Mouse (Mus musculus) intestine, embryonic 16.5 days (tissue): ENCODE results near the gene Bicral. TPM values are rescaled to one million over a fixed set of nuclear protein-coding genes. Genes with fewer than 3 reads are reported as not detected.
"Not testable (repeated sequence)": the region's sequence is repeated elsewhere in the genome, so short reads cannot be mapped to it uniquely, and the experiment has no call there.

Experiments
- ATAC-seq: fragments of 200-750 bp; cut with Nextera tagmentation; 2 replicates; pipeline ENCODE4 v1.8.0; 2017; ENCODE audit warnings: moderate TSS enrichment, moderate library complexity
- H3K27ac ChIP-seq: fragments of 300-500 bp; sonication (generic); 2 replicates; pipeline ENCODE4 v1.5.1; 2014; ENCODE audit warnings: mild to moderate bottlenecking, low read length
- H3K27me3 ChIP-seq: fragments of 300-500 bp; sonication (generic); replicated peaks from 2 replicates; pipeline ENCODE4 v1.6.1; 2014; ENCODE audit warnings: low read length, control low read depth, mixed read lengths; ENCODE audit not compliant: control insufficient read depth, insufficient read depth
- H3K36me3 ChIP-seq: fragments of 300-500 bp; sonication (generic); 2 replicates; pipeline ENCODE4 v1.6.1; 2014; ENCODE audit warnings: low read length, control low read depth; ENCODE audit not compliant: control insufficient read depth, insufficient read depth
- H3K4me1 ChIP-seq: fragments of 300-500 bp; sonication (generic); 2 replicates; pipeline ENCODE4 v1.6.1; 2014; ENCODE audit warnings: low read length, control low read depth, mixed read lengths; ENCODE audit not compliant: control insufficient read depth, insufficient read depth
- H3K4me2 ChIP-seq: fragments of 300-500 bp; sonication (generic); 2 replicates; pipeline ENCODE4 v1.6.1; 2014; ENCODE audit warnings: low read depth, low read length, control low read depth
- H3K4me3 ChIP-seq: fragments of 300-500 bp; sonication (generic); 2 replicates; pipeline ENCODE4 v1.5.1; 2014; ENCODE audit warnings: mild to moderate bottlenecking, low read length
- H3K9ac ChIP-seq: fragments of 300-500 bp; sonication (generic); 2 replicates; pipeline ENCODE4 v1.6.1; 2014; ENCODE audit warnings: low read depth, low read length
- H3K9me3 ChIP-seq: fragments of 300-500 bp; sonication (generic); 2 replicates; pipeline ENCODE4 v1.6.1; 2016; ENCODE audit warnings: low read length, control low read depth; ENCODE audit not compliant: control insufficient read depth
- WGBS: fragments of 180-500 bp; shearing (Covaris S2); extraction: QIAGEN DNeasy Blood & Tissue Kit; methylation state at CpG from one replicate; pipeline ENCODE4 v1.1.7; 2014; 5-methylcytosine and 5-hydroxymethylcytosine counted together
- polyA plus RNA-seq: library from polyadenylated mRNA; unstranded; fragments of >200 nt; fragmentation: Nextera tagmentation; extraction: Ambion mirVana; gene quantifications from 2 replicates; pipeline ENCODE4 v1.2.1, GENCODE M21; 2015

Bicral gene
- polyA plus RNA-seq, 1 experiment from 2014 or later, result 3.0 TPM

DNA sequence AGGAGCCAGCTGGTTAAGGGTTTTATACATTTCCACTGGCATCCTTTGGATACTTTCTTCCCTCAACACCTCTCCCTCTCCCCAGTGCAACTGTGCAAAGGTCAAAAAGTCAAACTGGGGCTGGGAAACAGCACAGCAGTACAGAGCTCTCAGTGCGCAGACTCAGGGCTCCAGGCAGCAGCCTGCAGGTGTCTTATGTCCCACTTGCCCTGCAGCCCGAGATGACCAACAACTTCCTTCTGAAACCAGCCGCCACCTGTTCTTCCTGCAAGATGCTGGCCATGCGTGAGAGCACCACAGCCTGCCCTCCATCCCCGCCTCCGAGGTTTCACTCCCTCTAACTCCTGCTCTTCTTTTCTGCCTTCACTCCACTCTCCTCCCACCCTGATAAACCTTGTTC lies 5.6 kb downstream of the Bicral start:
- H3K9ac ChIP-seq, result 0 out of 2 replicates have a peak overlapping the region, but pooled peaks have one; percentile 21
- ATAC-seq, result peak; percentile 12; the same call in 1 of the 2 replicates
- H3K4me2 ChIP-seq, result no peak overlapping the region
- 22% methylated on average over 6 of the region's 6 CpGs for WGBS
- H3K9me3 ChIP-seq, result no peaks in the 10 kb centered on the region
- no peak overlapping the region for H3K4me3 ChIP-seq
- no peaks in the 10 kb centered on the region for H3K36me3 ChIP-seq
- H3K4me1 ChIP-seq, result peaks cover 25% of the 10 kb centered on the region
- no peaks in the 10 kb centered on the region for H3K27me3 ChIP-seq
- H3K27ac ChIP-seq, result peak overlapping the region; percentile 41; the same call in 1 of the 2 replicates

DNA sequence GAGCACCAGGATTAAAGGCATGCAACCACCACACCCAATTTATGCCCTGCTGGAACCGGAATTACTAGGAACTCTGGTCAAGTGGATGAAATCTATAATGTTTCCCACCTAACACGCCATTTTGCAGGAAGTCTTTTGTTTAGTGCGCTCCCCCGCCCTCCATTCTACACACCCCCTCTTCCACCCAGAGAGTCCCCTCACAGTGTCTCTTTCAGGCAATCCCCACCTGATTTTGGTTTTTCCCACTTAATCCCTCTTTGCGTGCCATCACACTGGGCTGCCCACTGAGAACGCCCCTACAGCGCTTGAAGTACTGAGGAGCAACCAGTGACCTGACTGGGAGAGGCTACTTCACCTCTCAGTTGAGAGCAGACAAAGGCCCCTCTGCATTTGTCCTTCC lies 11.1 kb downstream of the Bicral start:
- Histone ChIP-seq H3K36me3 (no peaks in the 10 kb centered on the region), H3K4me1 (no peaks in the 10 kb centered on the region), H3K4me3 (no peak overlapping the region), H3K27me3 (no peaks in the 10 kb centered on the region), H3K9ac (no peak overlapping the region), H3K27ac (no peak overlapping the region), H3K4me2 (no peak overlapping the region), H3K9me3 (no peaks in the 10 kb centered on the region)
- ATAC-seq, result no peak
- WGBS, result 93% methylated on average over 7 of the region's 7 CpGs

DNA sequence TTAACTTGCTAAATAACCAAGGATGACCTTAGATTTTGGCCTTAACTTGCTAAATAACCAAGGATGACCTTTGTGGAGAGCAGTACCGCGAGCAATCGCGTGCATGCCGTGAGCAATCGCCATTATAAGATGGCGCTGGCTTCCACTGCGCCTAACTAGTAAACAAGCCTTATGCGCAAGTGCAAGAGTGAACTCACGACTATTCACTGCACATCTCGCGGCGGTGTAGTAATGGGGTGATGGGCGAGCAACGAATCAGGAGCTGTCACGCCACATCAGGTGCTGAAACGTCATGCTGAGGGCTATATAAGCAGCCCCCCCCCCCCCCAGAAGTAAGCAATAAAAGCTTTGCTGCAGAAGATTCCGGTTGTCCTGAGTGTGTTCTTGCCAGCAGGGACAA lies 11.7 kb downstream of the Bicral start:
- not testable (repeated sequence) for H3K4me3 ChIP-seq, ATAC-seq, H3K36me3 ChIP-seq, H3K4me2 ChIP-seq, H3K9me3 ChIP-seq, H3K9ac ChIP-seq, H3K27me3 ChIP-seq, H3K4me1 ChIP-seq, H3K27ac ChIP-seq
- WGBS, result 95% methylated on average over 18 of the region's 18 CpGs

DNA sequence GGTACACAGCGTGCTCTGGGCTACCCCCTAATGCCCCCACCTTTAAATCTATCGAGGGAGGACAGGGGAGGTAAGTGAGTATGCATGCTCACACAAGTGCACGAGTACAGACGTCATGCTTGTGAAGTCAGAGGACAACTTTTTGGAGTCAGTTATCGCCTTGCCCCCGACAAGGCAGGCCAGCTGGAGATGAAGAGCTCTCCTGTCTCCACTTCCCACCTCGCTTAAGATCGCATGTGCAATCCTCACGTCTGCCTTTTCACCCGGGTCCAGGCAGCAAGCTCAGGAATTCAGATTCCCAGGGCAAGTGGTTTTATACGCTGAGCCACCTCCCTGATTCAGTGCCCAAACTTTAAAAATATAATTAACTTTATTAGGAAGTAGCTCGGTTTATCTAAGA lies 13.0 kb downstream of the Bicral start:
- Histone ChIP-seq H3K4me1 (no peaks in the 10 kb centered on the region), H3K9ac (no peak overlapping the region), H3K9me3 (no peaks in the 10 kb centered on the region), H3K36me3 (no peaks in the 10 kb centered on the region), H3K27me3 (no peaks in the 10 kb centered on the region), H3K4me3 (no peak overlapping the region), H3K27ac (no peak overlapping the region), H3K4me2 (no peak overlapping the region)
- no peak for ATAC-seq
- 82% methylated on average over 12 of the region's 12 CpGs for WGBS

DNA sequence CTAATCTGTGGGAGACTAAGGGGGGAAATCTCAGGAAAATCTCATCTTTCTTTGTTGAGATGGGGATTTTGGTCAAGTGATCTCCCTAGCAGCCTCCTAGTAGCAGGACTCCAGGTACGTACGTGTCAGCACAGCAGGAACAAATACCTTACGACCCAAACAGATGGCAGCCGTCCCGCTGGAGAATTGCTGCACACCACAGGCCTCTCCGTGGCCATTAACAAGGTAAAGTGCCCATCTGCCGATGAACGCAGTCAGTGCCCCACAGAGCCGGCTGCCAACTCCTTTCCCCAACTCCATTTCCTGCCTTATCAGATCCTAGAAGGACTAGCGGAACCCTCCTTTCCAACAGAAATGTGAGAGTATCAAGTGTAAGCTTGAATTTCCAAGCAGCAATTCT lies 13.5 kb downstream of the Bicral start:
- Histone ChIP-seq H3K27ac (no peak overlapping the region), H3K4me1 (no peaks in the 10 kb centered on the region), H3K9me3 (no peaks in the 10 kb centered on the region), H3K4me2 (no peak overlapping the region), H3K27me3 (no peaks in the 10 kb centered on the region), H3K9ac (no peak overlapping the region; the same call in 1 of the 2 replicates), H3K4me3 (no peak overlapping the region), H3K36me3 (no peaks in the 10 kb centered on the region)
- no peak for ATAC-seq
- 68% methylated on average over 10 of the region's 10 CpGs for WGBS

DNA sequence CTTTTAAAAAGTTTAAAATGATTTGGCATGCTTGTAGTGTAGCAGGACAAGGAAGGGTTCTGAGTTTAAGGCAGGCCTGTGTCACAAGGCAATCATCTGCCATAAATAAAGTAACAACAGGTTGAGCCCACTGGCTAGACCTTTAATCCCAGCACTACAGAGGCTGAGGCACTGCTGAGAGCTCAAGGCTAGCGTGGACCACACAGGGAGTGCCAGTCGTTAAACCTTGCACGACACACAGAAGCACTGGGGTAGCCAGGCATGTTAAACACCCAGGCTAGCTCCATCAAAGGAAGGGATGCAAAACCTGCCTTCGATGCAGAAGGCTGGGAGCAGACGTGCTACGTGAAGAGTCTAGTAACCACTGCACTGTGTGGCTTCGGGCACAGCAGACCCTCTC lies 14.6 kb downstream of the Bicral start:
- peak; percentile 74 for ATAC-seq
- 53% methylated on average over 7 of the region's 7 CpGs for WGBS
- Histone ChIP-seq H3K36me3 (no peaks in the 10 kb centered on the region), H3K27me3 (no peaks in the 10 kb centered on the region), H3K27ac (no peak overlapping the region), H3K9ac (no peak overlapping the region), H3K4me1 (0 out of 2 replicates have a peak, but pooled peaks cover under 1% of the 10 kb centered on the region), H3K4me3 (no peak overlapping the region), H3K9me3 (no peaks in the 10 kb centered on the region), H3K4me2 (no peak overlapping the region)

DNA sequence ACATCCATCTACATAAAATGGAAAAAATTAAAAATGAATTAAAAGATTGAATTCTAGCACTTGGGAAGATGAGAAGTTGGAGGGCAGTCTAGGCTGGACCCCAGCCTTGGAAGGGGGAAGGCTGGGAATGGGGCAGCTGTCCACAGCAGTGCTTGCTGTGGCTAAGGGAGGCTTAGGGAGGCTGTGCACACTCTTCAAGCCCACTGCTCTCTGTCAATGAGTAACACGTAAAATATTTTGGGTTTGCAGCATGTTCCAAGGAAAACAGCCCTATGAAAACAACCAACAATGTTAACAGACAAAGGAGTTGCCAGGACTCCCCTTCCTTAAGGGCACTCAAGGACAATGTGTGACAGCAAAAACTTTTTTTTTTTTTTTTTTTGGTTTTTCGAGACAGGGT lies 15.3 kb downstream of the Bicral start:
- no peak overlapping the region for H3K27ac ChIP-seq
- no peak for ATAC-seq
- 81% methylated on average over 2 of the region's 2 CpGs for WGBS
- 0 out of 2 replicates have a peak, but pooled peaks cover 5% of the 10 kb centered on the region for H3K4me1 ChIP-seq
- H3K4me3 ChIP-seq, result no peak overlapping the region
- no peak overlapping the region for H3K9ac ChIP-seq
- no peaks in the 10 kb centered on the region for H3K9me3 ChIP-seq
- H3K36me3 ChIP-seq, result no peaks in the 10 kb centered on the region
- no peaks in the 10 kb centered on the region for H3K27me3 ChIP-seq
- H3K4me2 ChIP-seq, result no peak overlapping the region

DNA sequence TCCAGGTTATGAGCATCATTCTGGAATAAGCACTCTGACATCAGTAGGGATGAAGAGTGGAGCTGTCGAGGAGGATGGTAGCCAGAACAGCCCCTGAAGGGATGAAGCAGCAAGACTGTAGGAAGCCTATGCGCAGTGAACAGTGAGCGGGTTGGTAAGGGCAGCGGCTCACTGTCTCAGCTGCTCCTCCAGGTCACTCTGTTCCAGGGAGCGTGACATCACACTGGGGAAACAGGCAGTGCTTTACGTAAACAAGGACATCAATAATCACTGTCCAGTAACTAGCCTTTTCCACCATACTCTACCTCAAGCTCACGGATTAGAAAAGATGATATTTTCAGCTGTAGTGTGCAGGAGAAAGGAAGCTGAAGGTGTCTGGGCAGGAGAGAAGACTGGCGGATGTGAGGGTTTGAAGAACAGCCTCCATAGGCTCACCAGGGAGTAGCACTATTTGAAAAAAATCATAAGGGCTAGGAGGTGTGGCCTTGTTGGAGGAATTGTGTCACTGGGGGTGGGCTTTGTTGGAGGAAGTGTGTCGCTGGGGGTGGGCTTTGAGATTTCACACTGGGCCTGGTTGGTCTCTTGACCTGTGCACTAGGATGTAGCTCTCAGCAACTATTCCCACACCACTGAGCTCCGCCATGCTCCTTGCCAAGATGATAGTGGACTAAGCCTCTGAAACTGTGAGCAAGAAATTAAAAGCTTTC lies 17.8 kb downstream of the Bicral start:
- Histone ChIP-seq H3K9ac (no peak overlapping the region), H3K4me3 (no peak overlapping the region), H3K4me1 (0 out of 2 replicates have a peak, but pooled peaks cover 5% of the 10 kb centered on the region), H3K9me3 (no peaks in the 10 kb centered on the region), H3K27ac (no peak overlapping the region), H3K36me3 (no peaks in the 10 kb centered on the region), H3K4me2 (no peak overlapping the region), H3K27me3 (no peaks in the 10 kb centered on the region)
- WGBS, result 78% methylated on average over 10 of the region's 10 CpGs
- no peak for ATAC-seq

DNA sequence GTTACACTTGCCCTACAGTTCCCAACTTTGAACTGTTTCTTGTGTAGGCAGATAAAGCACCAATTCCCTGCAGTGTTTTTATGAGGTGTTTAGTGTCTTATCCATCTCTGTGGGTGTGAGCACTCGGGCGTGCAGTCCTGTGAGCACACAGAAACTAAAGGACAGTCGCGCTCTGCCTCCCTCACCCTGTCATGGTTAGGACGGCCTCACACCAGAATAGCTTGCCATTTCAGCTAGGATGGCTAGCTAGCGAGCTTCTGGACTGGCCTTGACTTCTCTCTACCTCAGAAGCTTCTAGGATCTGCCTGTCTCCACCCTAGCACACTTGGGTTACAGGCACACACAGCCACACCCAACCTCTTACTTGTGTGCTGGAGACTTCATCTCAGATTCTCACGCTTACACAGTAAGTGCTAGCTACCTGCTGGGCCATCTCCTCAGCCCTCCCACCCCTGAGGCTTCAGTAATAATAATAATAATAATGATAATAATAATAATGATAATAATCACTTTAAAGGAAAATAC lies 19.8 kb downstream of the Bicral start:
- H3K9me3 ChIP-seq, result no peaks in the 10 kb centered on the region
- no peaks in the 10 kb centered on the region for H3K36me3 ChIP-seq
- ATAC-seq, result no peak
- 71% methylated on average over 7 of the region's 7 CpGs for WGBS
- no peak overlapping the region for H3K4me2 ChIP-seq
- no peak overlapping the region for H3K9ac ChIP-seq
- no peak overlapping the region for H3K4me3 ChIP-seq
- H3K27ac ChIP-seq, result no peak overlapping the region
- H3K4me1 ChIP-seq, result 0 out of 2 replicates have a peak, but pooled peaks cover 5% of the 10 kb centered on the region
- H3K27me3 ChIP-seq, result no peaks in the 10 kb centered on the region
